Comparison of ENCODE assay signal across 8 mouse cellular contexts in genomic region chrX:42373794-42374398, GRCm38 (mm10).
DNase-seq lines count a peak whose midpoint lies in the region; ATAC-seq lines count a peak whose summit lies in the region.

No protein-coding gene starts in this region.

- ATAC-seq in cerebellum, adult (ENCODE audit: insufficient number of reproducible peaks, low FRiP score, low TSS enrichment) = no peak

- DNase-seq in adrenal gland, adult 2 months = peak; percentile 2
- DNase-seq in adrenal gland, postnatal 14 days = no peak
- peak; percentile 8 for DNase-seq in layer of hippocampus, adult 9-11 months
- DNase-seq in layer of hippocampus, postnatal 36 days = no peak
- DNase-seq in heart, postnatal 4 days = peak; percentile 17
- peak; percentile 76 for DNase-seq in skeletal muscle tissue, adult 2 months (ENCODE audit: low read depth, low spot score)
- DNase-seq in layer of hippocampus, postnatal 14 days (ENCODE audit: low spot score in 2 of 2) = no peak

Comparison
In these comparisons a context has a peak if more than half of its experiments do, and no peak if none do; other contexts are left out.
1. DNase-seq: peak in adrenal gland, adult 2 months (single experiment), layer of hippocampus, adult 9-11 months (single experiment), heart, postnatal 4 days (single experiment) and skeletal muscle tissue, adult 2 months (single experiment); none in adrenal gland, postnatal 14 days (single experiment), layer of hippocampus, postnatal 36 days (0 of 2) and layer of hippocampus, postnatal 14 days (0 of 2).